Mouse (Mus musculus): ENCODE data around the gene Micu1. TPM values are rescaled to one million over a fixed set of nuclear protein-coding genes. Genes with fewer than 3 reads are reported as not detected.

The Micu1 gene
- polyA plus RNA-seq, 1 experiment, result 22.9 TPM

DNA sequence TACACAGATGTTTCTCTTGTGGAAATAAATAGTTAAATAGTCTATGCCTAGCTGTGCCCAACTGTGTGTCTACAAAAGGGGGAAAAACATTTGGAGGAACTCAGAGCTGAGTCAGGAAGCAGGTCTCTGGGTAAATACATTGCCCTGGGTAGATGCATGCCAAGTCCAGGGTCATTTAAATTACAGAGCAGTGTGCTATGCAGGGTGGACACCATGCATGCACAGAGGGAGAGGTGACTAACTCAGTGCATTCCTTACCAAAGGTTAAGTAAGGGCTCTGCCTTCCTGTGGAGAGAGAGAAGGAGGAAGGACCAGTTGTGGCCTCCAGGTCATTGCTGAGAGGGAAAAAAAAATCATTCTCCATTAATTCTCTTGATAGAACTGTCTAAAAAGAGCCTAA lies 22.4 kb downstream of the Micu1 start:
- Histone ChIP-seq H3K9me3 (replicated peaks; ENCODE audit: control insufficient read depth, insufficient read depth, low read length, poor library complexity, severe bottlenecking) (no peaks in the 10 kb centered on the region), H3K4me1 (ENCODE audit: control insufficient read depth, insufficient read depth, low read length) (no peaks in the 10 kb centered on the region), H3K4me3 (ENCODE audit: low read depth, low read length) (no peak overlapping the region), H3K27me3 (ENCODE audit: control insufficient read depth, insufficient read depth, low read length, poor library complexity, severe bottlenecking) (no peaks in the 10 kb centered on the region), H3K9ac (ENCODE audit: low read depth, poor library complexity, severe bottlenecking) (no peak overlapping the region), H3K36me3 (ENCODE audit: control insufficient read depth, insufficient read depth, low read length, poor library complexity, severe bottlenecking) (no peaks in the 10 kb centered on the region), H3K27ac (ENCODE audit: insufficient read depth, low read length) (no peak overlapping the region)
- TF ChIP-seq CTCF (IDR thresholded peaks at IDR 0.05; ENCODE audit: low read depth, low read length) (no peak), POLR2A (IDR thresholded peaks at IDR 0.05; ENCODE audit: insufficient read depth, low read length) (no peak), EP300 (IDR thresholded peaks at IDR 0.05; ENCODE audit: insufficient read depth, low read depth, low read length) (no peak)

GRCm38 (mm10) chr10:59727251-59727650 lies 25.0 kb downstream of the Micu1 start:
- no peaks in the 10 kb centered on the region for H3K27me3 ChIP-seq (ENCODE audit: control insufficient read depth, insufficient read depth, low read length, poor library complexity, severe bottlenecking)
- TF ChIP-seq EP300 (IDR thresholded peaks at IDR 0.05; ENCODE audit: insufficient read depth, low read depth, low read length), result no peak
- TF ChIP-seq POLR2A (IDR thresholded peaks at IDR 0.05; ENCODE audit: insufficient read depth, low read length), result no peak
- no peak for TF ChIP-seq CTCF (IDR thresholded peaks at IDR 0.05; ENCODE audit: low read depth, low read length)
- H3K36me3 ChIP-seq (ENCODE audit: control insufficient read depth, insufficient read depth, low read length, poor library complexity, severe bottlenecking), result no peaks in the 10 kb centered on the region
- no peak overlapping the region for H3K9ac ChIP-seq (ENCODE audit: low read depth, poor library complexity, severe bottlenecking)
- H3K4me1 ChIP-seq (ENCODE audit: control insufficient read depth, insufficient read depth, low read length), result no peaks in the 10 kb centered on the region
- H3K4me3 ChIP-seq (ENCODE audit: low read depth, low read length), result no peak overlapping the region
- no peak overlapping the region for H3K27ac ChIP-seq (ENCODE audit: insufficient read depth, low read length)
- H3K9me3 ChIP-seq (replicated peaks; ENCODE audit: control insufficient read depth, insufficient read depth, low read length, poor library complexity, severe bottlenecking), result no peaks in the 10 kb centered on the region

- Histone ChIP-seq H3K4me3 (ENCODE audit: low read depth, low read length) (no peak overlapping the region), H3K9me3 (replicated peaks; ENCODE audit: control insufficient read depth, insufficient read depth, low read length, poor library complexity, severe bottlenecking) (no peaks in the 10 kb centered on the region), H3K36me3 (ENCODE audit: control insufficient read depth, insufficient read depth, low read length, poor library complexity, severe bottlenecking) (no peaks in the 10 kb centered on the region), H3K9ac (ENCODE audit: low read depth, poor library complexity, severe bottlenecking) (no peak overlapping the region), H3K27ac (ENCODE audit: insufficient read depth, low read length) (no peak overlapping the region), H3K4me1 (ENCODE audit: control insufficient read depth, insufficient read depth, low read length) (no peaks in the 10 kb centered on the region), H3K27me3 (ENCODE audit: control insufficient read depth, insufficient read depth, low read length, poor library complexity, severe bottlenecking) (no peaks in the 10 kb centered on the region)
- TF ChIP-seq POLR2A (IDR thresholded peaks at IDR 0.05; ENCODE audit: insufficient read depth, low read length) (no peak), CTCF (IDR thresholded peaks at IDR 0.05; ENCODE audit: low read depth, low read length) (no peak), EP300 (IDR thresholded peaks at IDR 0.05; ENCODE audit: insufficient read depth, low read depth, low read length) (no peak)
Observed at GRCm38 (mm10) chr10:59729261-59729660, 27.0 kb downstream of the Micu1 start.

- Histone ChIP-seq H3K36me3 (ENCODE audit: control insufficient read depth, insufficient read depth, low read length, poor library complexity, severe bottlenecking) (no peaks in the 10 kb centered on the region), H3K27me3 (ENCODE audit: control insufficient read depth, insufficient read depth, low read length, poor library complexity, severe bottlenecking) (no peaks in the 10 kb centered on the region), H3K4me1 (ENCODE audit: control insufficient read depth, insufficient read depth, low read length) (no peaks in the 10 kb centered on the region), H3K9ac (ENCODE audit: low read depth, poor library complexity, severe bottlenecking) (no peak overlapping the region), H3K9me3 (replicated peaks; ENCODE audit: control insufficient read depth, insufficient read depth, low read length, poor library complexity, severe bottlenecking) (no peaks in the 10 kb centered on the region), H3K27ac (ENCODE audit: insufficient read depth, low read length) (no peak overlapping the region), H3K4me3 (ENCODE audit: low read depth, low read length) (no peak overlapping the region)
- TF ChIP-seq POLR2A (IDR thresholded peaks at IDR 0.05; ENCODE audit: insufficient read depth, low read length), result no peak
Observed at GRCm38 (mm10) chr10:59729842-59730241, 27.6 kb downstream of the Micu1 start.

DNA sequence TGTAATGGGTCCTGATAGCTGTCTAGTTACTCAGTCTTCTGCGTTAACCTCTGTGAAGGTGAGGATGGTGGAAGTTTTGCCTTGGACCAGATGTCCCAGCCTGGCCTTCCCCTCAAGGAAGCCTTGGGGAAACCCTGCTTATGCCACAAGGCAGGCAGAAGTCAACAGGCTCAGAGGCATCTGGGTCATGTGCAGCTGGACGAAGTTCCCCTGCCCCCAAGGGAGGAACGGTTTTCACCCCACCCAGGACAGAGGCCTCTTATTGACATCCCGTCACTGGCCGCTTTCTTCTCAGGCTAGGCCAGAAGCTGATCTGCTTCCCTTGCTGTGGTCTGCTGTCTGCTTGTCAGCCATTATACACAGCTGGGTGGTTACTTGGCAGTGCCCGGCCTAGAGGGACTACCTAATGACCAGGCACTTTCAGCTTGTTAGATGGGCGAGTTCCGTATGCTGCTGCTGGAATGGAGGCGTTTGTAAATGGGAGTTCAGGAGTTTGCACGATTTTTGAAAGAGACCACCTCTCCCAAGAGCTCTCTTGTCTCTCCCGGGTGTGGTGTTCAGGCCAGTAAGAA lies 33.8 kb downstream of the Micu1 start:
- Histone ChIP-seq H3K9ac (ENCODE audit: low read depth, poor library complexity, severe bottlenecking) (no peak overlapping the region), H3K27me3 (ENCODE audit: control insufficient read depth, insufficient read depth, low read length, poor library complexity, severe bottlenecking) (no peaks in the 10 kb centered on the region), H3K27ac (ENCODE audit: insufficient read depth, low read length) (no peak overlapping the region), H3K9me3 (replicated peaks; ENCODE audit: control insufficient read depth, insufficient read depth, low read length, poor library complexity, severe bottlenecking) (no peaks in the 10 kb centered on the region), H3K36me3 (ENCODE audit: control insufficient read depth, insufficient read depth, low read length, poor library complexity, severe bottlenecking) (no peaks in the 10 kb centered on the region), H3K4me1 (ENCODE audit: control insufficient read depth, insufficient read depth, low read length) (no peaks in the 10 kb centered on the region), H3K4me3 (ENCODE audit: low read depth, low read length) (no peak overlapping the region)
- TF ChIP-seq POLR2A (IDR thresholded peaks at IDR 0.05; ENCODE audit: insufficient read depth, low read length) (no peak), EP300 (IDR thresholded peaks at IDR 0.05; ENCODE audit: insufficient read depth, low read depth, low read length) (no peak), CTCF (IDR thresholded peaks at IDR 0.05; ENCODE audit: low read depth, low read length) (no peak)

- Histone ChIP-seq H3K9ac (ENCODE audit: low read depth, poor library complexity, severe bottlenecking) (no peak overlapping the region), H3K36me3 (ENCODE audit: control insufficient read depth, insufficient read depth, low read length, poor library complexity, severe bottlenecking) (no peaks in the 10 kb centered on the region), H3K27ac (ENCODE audit: insufficient read depth, low read length) (no peak overlapping the region), H3K4me1 (ENCODE audit: control insufficient read depth, insufficient read depth, low read length) (no peaks in the 10 kb centered on the region), H3K27me3 (ENCODE audit: control insufficient read depth, insufficient read depth, low read length, poor library complexity, severe bottlenecking) (no peaks in the 10 kb centered on the region), H3K4me3 (ENCODE audit: low read depth, low read length) (no peak overlapping the region), H3K9me3 (replicated peaks; ENCODE audit: control insufficient read depth, insufficient read depth, low read length, poor library complexity, severe bottlenecking) (no peaks in the 10 kb centered on the region)
- no peak for TF ChIP-seq CTCF (IDR thresholded peaks at IDR 0.05; ENCODE audit: low read depth, low read length)
- TF ChIP-seq EP300 (IDR thresholded peaks at IDR 0.05; ENCODE audit: insufficient read depth, low read depth, low read length), result no peak
- no peak for TF ChIP-seq POLR2A (IDR thresholded peaks at IDR 0.05; ENCODE audit: insufficient read depth, low read length)
Observed at GRCm38 (mm10) chr10:59741448-59741847, 39.2 kb downstream of the Micu1 start.

Measured in ES-Bruce4 (cell line).